Mouse (Mus musculus): ENCODE results near the gene Pstk. TPM values are rescaled to one million over a fixed set of nuclear protein-coding genes. Genes with fewer than 3 reads are reported as not detected.

Gene Pstk
- polyA plus RNA-seq, 1 experiment from 2014 or later = 64.4 TPM

- 76% methylated on average over 2 of the region's 2 CpGs for WGBS
- peaks cover 24% of the 10 kb centered on the region for H3K36me3 ChIP-seq
- no peak for ATAC-seq (ENCODE audit: insufficient number of reproducible peaks, low FRiP score, low TSS enrichment, low read depth)
- H3K4me3 ChIP-seq = no peak overlapping the region
- H3K4me1 ChIP-seq = no peaks in the 10 kb centered on the region
- no peak overlapping the region for H3K27ac ChIP-seq
- no peak overlapping the region for H3K9ac ChIP-seq
- no peak overlapping the region for H3K4me2 ChIP-seq
- no peaks in the 10 kb centered on the region for H3K27me3 ChIP-seq
- H3K9me3 ChIP-seq = no peaks in the 10 kb centered on the region
Observed at GRCm38 (mm10) chr7:131424912-131425311, 54.0 kb downstream of the Pstk start.

- Histone ChIP-seq H3K9me3 (no peaks in the 10 kb centered on the region), H3K4me1 (no peaks in the 10 kb centered on the region), H3K4me3 (no peak overlapping the region), H3K27me3 (no peaks in the 10 kb centered on the region), H3K4me2 (no peak overlapping the region), H3K27ac (no peak overlapping the region), H3K36me3 (peaks cover 35% of the 10 kb centered on the region), H3K9ac (no peak overlapping the region)
- ATAC-seq (ENCODE audit: insufficient number of reproducible peaks, low FRiP score, low TSS enrichment, low read depth) = no peak
- 89% methylated on average over 5 of the region's 5 CpGs for WGBS
Observed at GRCm38 (mm10) chr7:131427331-131427730, 56.4 kb downstream of the Pstk start.

DNA sequence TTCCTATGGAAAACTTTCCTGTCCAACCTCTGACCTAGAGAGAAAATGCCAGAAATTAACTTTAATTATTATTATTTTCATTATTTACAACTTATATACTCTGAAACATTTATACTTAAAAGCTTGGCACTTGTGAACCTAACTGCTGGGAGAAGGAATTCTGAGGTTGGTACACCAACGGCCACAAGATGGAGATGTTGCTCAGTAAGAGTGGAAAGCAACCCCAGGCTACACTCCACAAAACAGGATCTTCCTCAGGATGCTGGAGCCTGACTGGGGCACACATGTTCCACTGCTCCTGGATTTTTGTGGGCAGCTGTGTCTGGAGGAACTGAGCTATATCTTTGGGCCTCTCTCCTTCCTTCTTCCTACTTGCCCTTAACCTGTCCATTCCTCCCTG is 61.3 kb downstream of the Pstk start:
- WGBS = 11% methylated on average over 1 of the region's 1 CpGs
- no peaks in the 10 kb centered on the region for H3K9me3 ChIP-seq
- no peak for ATAC-seq (ENCODE audit: insufficient number of reproducible peaks, low FRiP score, low TSS enrichment, low read depth)
- H3K27me3 ChIP-seq = no peaks in the 10 kb centered on the region
- H3K4me3 ChIP-seq = no peak overlapping the region
- H3K27ac ChIP-seq = no peak overlapping the region
- no peaks in the 10 kb centered on the region for H3K4me1 ChIP-seq
- H3K9ac ChIP-seq = no peak overlapping the region
- peaks cover 32% of the 10 kb centered on the region for H3K36me3 ChIP-seq
- no peak overlapping the region for H3K4me2 ChIP-seq

GRCm38 (mm10) chr7:131434276-131434675 is 63.3 kb downstream of the Pstk start:
- no peaks in the 10 kb centered on the region for H3K9me3 ChIP-seq
- no peaks in the 10 kb centered on the region for H3K4me1 ChIP-seq
- no peak overlapping the region for H3K9ac ChIP-seq
- WGBS = 76% methylated on average over 1 of the region's 1 CpGs
- H3K27me3 ChIP-seq = no peaks in the 10 kb centered on the region
- H3K4me2 ChIP-seq = no peak overlapping the region
- H3K27ac ChIP-seq = no peak overlapping the region
- ATAC-seq (ENCODE audit: insufficient number of reproducible peaks, low FRiP score, low TSS enrichment, low read depth) = no peak
- no peak overlapping the region for H3K4me3 ChIP-seq
- H3K36me3 ChIP-seq = peaks cover 16% of the 10 kb centered on the region

DNA sequence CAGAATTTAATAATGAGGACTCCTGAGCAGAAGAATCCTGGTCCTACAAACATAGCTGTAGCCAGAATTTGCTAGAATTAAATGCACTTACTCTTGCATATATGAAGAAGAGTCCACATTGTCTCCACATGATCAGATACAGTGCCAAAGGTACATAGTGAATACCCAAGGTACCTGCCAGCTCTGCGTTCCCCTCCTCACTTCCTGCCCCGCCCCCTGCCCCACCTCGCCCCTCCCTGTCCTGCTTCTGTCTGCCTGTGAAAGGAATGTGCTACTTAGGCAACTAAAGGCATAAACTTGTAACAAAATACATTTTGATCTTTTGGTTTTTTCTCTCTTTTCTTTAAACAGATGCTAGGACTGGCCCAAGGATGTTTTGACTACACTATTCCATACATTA is 66.1 kb downstream of the Pstk start:
- H3K4me3 ChIP-seq = no peak overlapping the region
- no peak overlapping the region for H3K27ac ChIP-seq
- H3K9me3 ChIP-seq = no peaks in the 10 kb centered on the region
- H3K36me3 ChIP-seq = peaks cover 13% of the 10 kb centered on the region
- WGBS = 56% methylated on average over 3 of the region's 3 CpGs
- H3K4me1 ChIP-seq = no peaks in the 10 kb centered on the region
- no peaks in the 10 kb centered on the region for H3K27me3 ChIP-seq
- no peak for ATAC-seq (ENCODE audit: insufficient number of reproducible peaks, low FRiP score, low TSS enrichment, low read depth)
- H3K4me2 ChIP-seq = no peak overlapping the region
- no peak overlapping the region for H3K9ac ChIP-seq

Other genes starting within 250 kb of the Pstk start
- gene 4933402N03Rik, start 224.8 kb upstream of the Pstk start, polyA plus RNA-seq (2015; fragmentation: Nextera tagmentation; extraction: Ambion mirVana) = not detected in 2 replicates
- gene 5430419D17Rik, start 196.7 kb upstream of the Pstk start, polyA plus RNA-seq (2015; fragmentation: Nextera tagmentation; extraction: Ambion mirVana) = 0.01 and 0.02 TPM in 2 replicates
- gene Cuzd1, start 48.8 kb upstream of the Pstk start, polyA plus RNA-seq (2015; fragmentation: Nextera tagmentation; extraction: Ambion mirVana) = 0.06 TPM in 1 of 2 replicates, not detected in the other
- gene Fam24b, start 41.6 kb upstream of the Pstk start, polyA plus RNA-seq (2015; fragmentation: Nextera tagmentation; extraction: Ambion mirVana) = not detected in 2 replicates
- gene Fam24a, start 37.3 kb upstream of the Pstk start, polyA plus RNA-seq (2015; fragmentation: Nextera tagmentation; extraction: Ambion mirVana) = 0.36 TPM in 1 of 2 replicates, not detected in the other
- gene 2310057M21Rik, start 8.4 kb upstream of the Pstk start, polyA plus RNA-seq (2015; fragmentation: Nextera tagmentation; extraction: Ambion mirVana) = 24.3 and 25.2 TPM in 2 replicates
- 11.5 and 12.5 TPM in 2 replicates for gene Ikzf5, start 39.4 kb downstream of the Pstk start, polyA plus RNA-seq (2015; fragmentation: Nextera tagmentation; extraction: Ambion mirVana)
- gene Acadsb, start 39.5 kb downstream of the Pstk start, polyA plus RNA-seq (2015; fragmentation: Nextera tagmentation; extraction: Ambion mirVana) = 99.0 and 113 TPM in 2 replicates
- not detected in 2 replicates for gene Hmx3, start 171.7 kb downstream of the Pstk start, polyA plus RNA-seq (2015; fragmentation: Nextera tagmentation; extraction: Ambion mirVana)
- not detected in 2 replicates for gene Hmx2, start 177.6 kb downstream of the Pstk start, polyA plus RNA-seq (2015; fragmentation: Nextera tagmentation; extraction: Ambion mirVana)
- gene Bub3, start 189.1 kb downstream of the Pstk start, polyA plus RNA-seq (2015; fragmentation: Nextera tagmentation; extraction: Ambion mirVana) = 176 and 179 TPM in 2 replicates